Mouse (Mus musculus): ENCODE results near the gene Rce1. TPM values are rescaled to one million over a fixed set of nuclear protein-coding genes. Genes with fewer than 3 reads are reported as not detected.

Gene Rce1
- polyA plus RNA-seq, 1 experiment = 59.7 TPM

DNA sequence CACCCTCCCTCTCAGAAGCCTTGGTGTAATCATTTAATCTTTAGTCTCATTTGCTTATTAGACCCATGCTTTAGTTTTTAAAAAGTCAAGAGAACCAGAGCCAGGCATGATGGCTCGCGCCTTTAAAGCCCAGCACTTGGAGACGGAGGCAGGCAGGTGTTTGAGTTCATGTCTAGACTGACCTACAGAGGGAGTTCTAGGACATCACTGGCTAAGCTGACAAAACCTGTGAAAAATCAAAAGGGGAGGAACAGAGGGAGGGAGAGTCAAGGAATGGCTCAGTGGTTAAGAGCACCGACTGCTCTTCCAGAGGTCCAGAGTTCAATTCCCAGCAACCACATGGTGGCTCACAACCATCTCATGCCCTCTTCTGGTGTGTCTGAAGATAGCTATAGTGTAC, 10.5 kb upstream of the Rce1 start:
- no peak for TF ChIP-seq CTCF (IDR thresholded peaks at IDR 0.05; ENCODE audit: extremely low read depth, insufficient read depth, insufficient read length, insufficient replicate concordance)
- TF ChIP-seq POLR2A (IDR thresholded peaks at IDR 0.05; ENCODE audit: low read depth, low read length) = no peak
- Histone ChIP-seq H3K4me1 (ENCODE audit: control insufficient read depth, insufficient read depth, insufficient read length) (no peaks in the 10 kb centered on the region), H3K27me3 (ENCODE audit: control insufficient read depth, insufficient read depth, low read length) (no peaks in the 10 kb centered on the region), H3K27ac (ENCODE audit: insufficient read depth, low read length) (no peak overlapping the region), H3K36me3 (ENCODE audit: control insufficient read depth, insufficient read depth, low read length) (no peaks in the 10 kb centered on the region), H3K4me3 (ENCODE audit: extremely low read depth, insufficient read depth, insufficient read length) (no peak overlapping the region)
- no peak for DNase-seq (ENCODE audit: low read depth in 1 of 2, low spot score in 2 of 2)
- 64% methylated on average over 4 of the region's 4 CpGs for WGBS

DNA sequence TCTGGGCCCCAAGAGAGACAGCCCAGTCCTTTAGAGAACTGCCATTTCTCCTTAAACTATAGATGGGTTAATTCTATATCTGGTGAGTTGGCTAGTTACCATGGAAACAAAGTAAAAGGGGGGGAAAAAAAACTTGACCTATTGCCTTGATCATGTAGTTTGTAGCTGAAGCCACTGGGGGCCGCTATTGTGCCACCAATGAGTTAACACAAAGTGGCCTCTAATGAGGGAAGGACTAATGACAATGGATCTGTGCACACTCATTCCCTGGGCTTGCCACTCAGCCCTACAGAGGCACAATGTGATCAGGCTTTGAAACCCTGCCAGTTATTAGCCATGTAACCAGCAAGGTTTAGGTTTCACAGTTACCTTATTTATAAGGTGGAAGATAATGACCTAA, 3.4 kb upstream of the Rce1 start:
- no peaks in the 10 kb centered on the region for H3K27me3 ChIP-seq (ENCODE audit: control insufficient read depth, insufficient read depth, low read length)
- 0 out of 2 replicates have a peak, but pooled peaks cover 1% of the 10 kb centered on the region for H3K36me3 ChIP-seq (ENCODE audit: control insufficient read depth, insufficient read depth, low read length)
- H3K4me3 ChIP-seq (ENCODE audit: extremely low read depth, insufficient read depth, insufficient read length) = no peak overlapping the region
- H3K27ac ChIP-seq (ENCODE audit: insufficient read depth, low read length) = no peak overlapping the region
- peaks cover 9% of the 10 kb centered on the region; the same call in 1 of the 2 replicates for H3K4me1 ChIP-seq (ENCODE audit: control insufficient read depth, insufficient read depth, insufficient read length)
- peak; percentile 48 to 51 for DNase-seq (ENCODE audit: low read depth in 1 of 2, low spot score in 2 of 2)
- WGBS = 3% methylated on average over 1 of the region's 1 CpGs
- TF ChIP-seq POLR2A (IDR thresholded peaks at IDR 0.05; ENCODE audit: low read depth, low read length) (no peak), CTCF (IDR thresholded peaks at IDR 0.05; ENCODE audit: extremely low read depth, insufficient read depth, insufficient read length, insufficient replicate concordance) (peak; percentile 47; the same call in 1 of the 2 replicates)

DNA sequence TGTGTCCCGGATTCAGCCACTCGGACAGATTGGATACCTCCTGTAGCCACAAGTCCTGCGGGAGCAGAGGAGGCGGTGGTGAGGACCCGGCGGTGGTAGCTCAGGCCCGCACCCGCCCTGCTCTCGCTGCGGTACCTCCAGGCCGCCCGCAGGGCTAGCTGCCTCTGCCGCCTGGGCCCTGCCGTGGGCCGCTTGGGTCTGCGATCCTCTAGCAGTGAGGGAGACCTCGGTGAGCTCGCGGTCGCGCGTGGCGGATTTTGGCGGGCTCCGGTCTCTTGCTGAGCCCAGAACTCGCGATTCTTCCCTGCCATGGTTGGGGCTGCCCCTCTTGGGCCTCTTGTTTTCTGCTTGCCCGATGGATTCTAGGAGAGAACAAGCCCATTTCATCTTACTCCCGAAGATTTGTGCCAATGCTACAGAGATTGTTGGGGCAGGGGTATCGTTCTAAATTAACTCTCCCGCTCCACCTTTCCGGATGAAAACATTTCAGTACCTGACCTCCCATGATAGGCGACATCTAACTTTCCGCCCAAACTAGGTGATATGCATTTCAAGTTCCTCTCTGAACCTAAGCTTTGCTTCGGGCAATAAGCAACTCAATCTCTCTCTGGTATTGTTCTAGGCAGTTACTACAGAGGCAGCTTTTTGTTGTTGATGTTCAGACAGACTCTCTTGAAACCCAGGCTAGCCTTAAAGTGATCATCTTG, 541 bp upstream of the Rce1 start:
- DNase-seq (ENCODE audit: low read depth in 1 of 2, low spot score in 2 of 2) = peak in 1 of 2 experiments; percentile 20
- Histone ChIP-seq H3K4me1 (ENCODE audit: control insufficient read depth, insufficient read depth, insufficient read length) (peaks cover 9% of the 10 kb centered on the region; the same call in 1 of the 2 replicates), H3K27ac (ENCODE audit: insufficient read depth, low read length) (peak overlapping the region; percentile 44), H3K4me3 (ENCODE audit: extremely low read depth, insufficient read depth, insufficient read length) (peak overlapping the region; percentile 95), H3K36me3 (ENCODE audit: control insufficient read depth, insufficient read depth, low read length) (peaks cover 8% of the 10 kb centered on the region; the same call in 1 of the 2 replicates), H3K27me3 (ENCODE audit: control insufficient read depth, insufficient read depth, low read length) (no peaks in the 10 kb centered on the region)
- no peak for TF ChIP-seq POLR2A (IDR thresholded peaks at IDR 0.05; ENCODE audit: low read depth, low read length)
- TF ChIP-seq CTCF (IDR thresholded peaks at IDR 0.05; ENCODE audit: extremely low read depth, insufficient read depth, insufficient read length, insufficient replicate concordance) = no peak
- 1% methylated on average over 35 of the region's 35 CpGs for WGBS

DNA sequence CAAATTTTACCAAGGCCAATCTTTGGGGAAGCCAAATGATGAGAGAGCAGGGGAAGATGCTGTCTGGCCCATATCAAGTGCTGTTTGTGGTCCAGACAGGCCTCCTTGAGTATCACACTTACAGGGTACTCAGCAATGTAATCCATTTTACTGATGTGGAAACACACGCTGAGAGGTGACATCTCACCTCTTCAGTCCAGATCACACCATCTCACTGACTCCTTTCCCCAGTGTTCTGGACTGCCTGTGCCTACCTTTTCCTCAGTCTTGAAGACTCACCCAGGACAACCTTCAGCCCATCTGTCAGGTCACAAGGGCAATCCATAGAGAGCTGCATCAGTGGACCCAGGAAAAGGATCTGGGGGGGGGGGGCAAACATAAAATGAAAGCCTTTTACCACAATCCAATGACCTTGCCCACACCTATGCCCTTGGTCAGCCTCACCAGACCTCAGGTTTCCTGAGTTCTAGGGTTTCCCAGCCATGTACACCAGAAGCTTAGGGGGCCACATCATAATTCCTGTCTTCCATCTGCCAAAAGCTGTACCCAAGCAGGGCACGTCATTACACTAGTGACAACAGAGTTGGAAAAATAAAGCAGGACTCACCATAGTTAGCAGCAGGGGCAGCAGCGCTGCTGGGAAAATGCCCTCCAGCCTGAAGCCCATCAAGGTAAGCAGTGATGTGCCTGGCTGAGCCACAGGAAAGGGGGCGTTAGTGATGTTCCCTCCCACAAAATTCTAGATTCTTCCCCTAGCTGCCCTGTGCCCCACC, 849 bp downstream of the Rce1 start:
- no peak for TF ChIP-seq CTCF (IDR thresholded peaks at IDR 0.05; ENCODE audit: extremely low read depth, insufficient read depth, insufficient read length, insufficient replicate concordance)
- no peak for TF ChIP-seq POLR2A (IDR thresholded peaks at IDR 0.05; ENCODE audit: low read depth, low read length)
- peaks cover 8% of the 10 kb centered on the region; the same call in 1 of the 2 replicates for H3K36me3 ChIP-seq (ENCODE audit: control insufficient read depth, insufficient read depth, low read length)
- H3K27ac ChIP-seq (ENCODE audit: insufficient read depth, low read length) = peak overlapping the region; percentile 52; the same call in 1 of the 2 replicates
- peaks cover 9% of the 10 kb centered on the region; the same call in 1 of the 2 replicates for H3K4me1 ChIP-seq (ENCODE audit: control insufficient read depth, insufficient read depth, insufficient read length)
- DNase-seq (ENCODE audit: low read depth in 1 of 2, low spot score in 2 of 2) = no peak
- H3K4me3 ChIP-seq (ENCODE audit: extremely low read depth, insufficient read depth, insufficient read length) = peak overlapping the region; percentile 95
- WGBS = 30% methylated on average over 4 of the region's 4 CpGs
- H3K27me3 ChIP-seq (ENCODE audit: control insufficient read depth, insufficient read depth, low read length) = no peaks in the 10 kb centered on the region

DNA sequence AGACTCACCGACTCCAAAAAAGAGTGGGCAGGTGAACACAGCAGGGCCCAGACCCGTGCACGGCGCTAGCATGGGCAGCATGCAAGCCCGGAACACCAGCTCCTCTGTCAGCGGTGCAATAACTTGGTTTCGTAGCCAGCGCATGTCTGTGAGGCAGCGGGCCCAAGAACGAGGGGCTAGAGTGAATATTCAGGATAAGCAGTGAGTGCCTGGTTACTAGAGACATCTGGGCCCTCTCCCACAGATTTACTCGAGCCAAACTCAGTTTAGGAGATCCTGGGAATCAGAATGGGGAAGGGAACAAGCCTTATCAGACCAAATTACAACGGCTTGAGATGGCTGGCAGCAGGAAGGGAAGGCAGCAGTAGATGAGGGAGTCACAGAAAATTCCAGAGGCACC, 1.4 kb downstream of the Rce1 start:
- H3K27ac ChIP-seq (ENCODE audit: insufficient read depth, low read length) = no peak overlapping the region
- no peak for DNase-seq (ENCODE audit: low read depth in 1 of 2, low spot score in 2 of 2)
- TF ChIP-seq CTCF (IDR thresholded peaks at IDR 0.05; ENCODE audit: extremely low read depth, insufficient read depth, insufficient read length, insufficient replicate concordance) = no peak
- TF ChIP-seq POLR2A (IDR thresholded peaks at IDR 0.05; ENCODE audit: low read depth, low read length) = no peak
- no peaks in the 10 kb centered on the region for H3K27me3 ChIP-seq (ENCODE audit: control insufficient read depth, insufficient read depth, low read length)
- H3K36me3 ChIP-seq (ENCODE audit: control insufficient read depth, insufficient read depth, low read length) = peaks cover 8% of the 10 kb centered on the region; the same call in 1 of the 2 replicates
- H3K4me1 ChIP-seq (ENCODE audit: control insufficient read depth, insufficient read depth, insufficient read length) = peaks cover 9% of the 10 kb centered on the region; the same call in 1 of the 2 replicates
- no peak overlapping the region for H3K4me3 ChIP-seq (ENCODE audit: extremely low read depth, insufficient read depth, insufficient read length)
- 95% methylated on average over 12 of the region's 12 CpGs for WGBS

DNA sequence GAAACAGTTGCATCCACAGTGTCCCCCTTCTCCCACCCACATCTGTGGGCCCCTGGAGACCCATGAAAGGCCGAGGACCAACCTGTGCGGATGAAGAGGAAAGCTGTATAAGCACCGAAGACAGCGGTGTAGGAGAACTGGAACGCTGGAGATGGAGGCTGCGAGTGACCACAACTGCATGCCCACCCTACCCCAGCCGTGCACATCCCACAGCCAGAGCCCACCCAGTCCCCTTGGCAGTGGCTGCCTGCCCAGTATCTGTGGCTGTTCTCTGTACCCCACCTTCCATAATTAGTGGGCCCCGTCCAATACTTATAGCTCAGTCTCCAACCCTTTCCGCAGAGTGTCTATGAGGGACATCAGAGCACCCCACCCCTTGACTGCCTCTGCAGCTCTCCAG, 2.0 kb downstream of the Rce1 start:
- TF ChIP-seq CTCF (IDR thresholded peaks at IDR 0.05; ENCODE audit: extremely low read depth, insufficient read depth, insufficient read length, insufficient replicate concordance) (no peak), POLR2A (IDR thresholded peaks at IDR 0.05; ENCODE audit: low read depth, low read length) (no peak)
- DNase-seq (ENCODE audit: low read depth in 1 of 2, low spot score in 2 of 2) = no peak
- H3K27me3 ChIP-seq (ENCODE audit: control insufficient read depth, insufficient read depth, low read length) = no peaks in the 10 kb centered on the region
- peaks cover 9% of the 10 kb centered on the region; the same call in 1 of the 2 replicates for H3K4me1 ChIP-seq (ENCODE audit: control insufficient read depth, insufficient read depth, insufficient read length)
- H3K4me3 ChIP-seq (ENCODE audit: extremely low read depth, insufficient read depth, insufficient read length) = no peak overlapping the region
- WGBS = 95% methylated on average over 9 of the region's 9 CpGs
- no peak overlapping the region for H3K27ac ChIP-seq (ENCODE audit: insufficient read depth, low read length)
- H3K36me3 ChIP-seq (ENCODE audit: control insufficient read depth, insufficient read depth, low read length) = peaks cover 8% of the 10 kb centered on the region; the same call in 1 of the 2 replicates

Data from spleen, adult 2 months (tissue).